Mouse (Mus musculus): Measurements from ENCODE around the gene Ddx55.

The Ddx55 gene

GRCm38 (mm10) chr5:124552558-124553307 is at the start of gene Ddx55:
TSS of gene Ddx55 (plus strand) at chr5:124552864.
- DNase-seq = peak; percentile 92

- no peak for DNase-seq
These were observed 48.9 kb upstream of the Ddx55 start for GRCm38 (mm10) chr5:124503742-124504141.

GRCm38 (mm10) chr5:124505235-124505634 is 47.4 kb upstream of the Ddx55 start:
- no peak for DNase-seq

GRCm38 (mm10) chr5:124506731-124507359 is 45.8 kb upstream of the Ddx55 start:
- no peak for DNase-seq

- DNase-seq = no peak
These were observed 43.5 kb upstream of the Ddx55 start for GRCm38 (mm10) chr5:124509200-124509599.

GRCm38 (mm10) chr5:124509742-124510237 is 42.9 kb upstream of the Ddx55 start:
- peak; percentile 82 for DNase-seq

- no peak for DNase-seq
These were observed 42.1 kb upstream of the Ddx55 start for GRCm38 (mm10) chr5:124510536-124511050.

- no peak for DNase-seq
These were observed 36.9 kb upstream of the Ddx55 start for GRCm38 (mm10) chr5:124515789-124516188.

GRCm38 (mm10) chr5:124518648-124519047 is 34.0 kb upstream of the Ddx55 start:
- no peak for DNase-seq

- DNase-seq = no peak
These were observed 31.1 kb upstream of the Ddx55 start for GRCm38 (mm10) chr5:124521588-124521987.

GRCm38 (mm10) chr5:124523032-124523431 is 29.6 kb upstream of the Ddx55 start:
- no peak for DNase-seq

GRCm38 (mm10) chr5:124524943-124525342 is 27.7 kb upstream of the Ddx55 start:
- DNase-seq = no peak

- no peak for DNase-seq
These were observed 24.3 kb upstream of the Ddx55 start for GRCm38 (mm10) chr5:124528351-124528750.

GRCm38 (mm10) chr5:124528791-124529190 is 23.9 kb upstream of the Ddx55 start:
- DNase-seq = peak; percentile 51

GRCm38 (mm10) chr5:124529191-124529651 is 23.4 kb upstream of the Ddx55 start:
- DNase-seq = peak; percentile 69

GRCm38 (mm10) chr5:124529697-124530096 is 23.0 kb upstream of the Ddx55 start:
- peak; percentile 44 for DNase-seq

GRCm38 (mm10) chr5:124530655-124531582 is 21.7 kb upstream of the Ddx55 start, which contains the start of gene Rilpl1:
TSS of gene Rilpl1 (minus strand) at chr5:124531391.
- DNase-seq = peak; percentile 93

GRCm38 (mm10) chr5:124531583-124531930 is 21.1 kb upstream of the Ddx55 start:
- no peak for DNase-seq

- DNase-seq = peak; percentile 63
These were observed 20.2 kb upstream of the Ddx55 start for GRCm38 (mm10) chr5:124532451-124532850.

- DNase-seq = no peak
These were observed 17.6 kb upstream of the Ddx55 start for GRCm38 (mm10) chr5:124535016-124535415.

GRCm38 (mm10) chr5:124536776-124537175 is 15.9 kb upstream of the Ddx55 start:
- peak; percentile 83 for DNase-seq
